Mouse (Mus musculus) left cerebral cortex, adult 11 months (tissue): ENCODE measurements around the gene Wdr66.
A peak's percentile ranks its signal among the peaks of the same experiment; 100 is the strongest.

ENCODE experiments used
- DNase-seq: peaks from one replicate; pipeline ENCODE4 v3.0.0; 2022; ENCODE audit warnings: low spot score

Gene Wdr66

DNA sequence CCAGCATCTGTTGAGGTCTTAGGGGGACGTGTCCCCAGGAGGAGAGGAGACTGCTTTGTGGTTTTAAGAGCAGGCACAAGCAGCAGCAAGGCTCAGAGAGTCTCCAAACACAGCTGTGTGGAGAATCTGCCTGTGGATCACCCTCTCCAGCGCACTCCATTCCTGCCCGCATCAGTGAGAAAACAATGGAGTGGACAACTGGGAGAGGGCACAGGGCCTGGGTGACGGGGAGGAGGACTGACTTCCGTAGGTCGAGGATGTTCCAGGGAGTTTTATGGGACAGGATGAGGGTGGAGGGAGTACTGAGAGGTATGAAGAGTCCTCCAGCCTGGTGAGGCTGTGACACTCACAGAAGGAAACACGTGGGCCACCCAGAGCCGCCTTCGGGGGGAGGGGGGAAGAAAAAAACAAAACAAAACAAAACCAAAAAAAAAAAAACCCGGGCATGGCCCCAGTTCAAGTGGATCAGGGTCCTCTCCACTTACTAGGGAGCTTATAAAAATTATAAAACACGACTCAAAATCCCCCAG, 62.0 kb downstream of the Wdr66 start:
- DNase-seq = no peak

DNA sequence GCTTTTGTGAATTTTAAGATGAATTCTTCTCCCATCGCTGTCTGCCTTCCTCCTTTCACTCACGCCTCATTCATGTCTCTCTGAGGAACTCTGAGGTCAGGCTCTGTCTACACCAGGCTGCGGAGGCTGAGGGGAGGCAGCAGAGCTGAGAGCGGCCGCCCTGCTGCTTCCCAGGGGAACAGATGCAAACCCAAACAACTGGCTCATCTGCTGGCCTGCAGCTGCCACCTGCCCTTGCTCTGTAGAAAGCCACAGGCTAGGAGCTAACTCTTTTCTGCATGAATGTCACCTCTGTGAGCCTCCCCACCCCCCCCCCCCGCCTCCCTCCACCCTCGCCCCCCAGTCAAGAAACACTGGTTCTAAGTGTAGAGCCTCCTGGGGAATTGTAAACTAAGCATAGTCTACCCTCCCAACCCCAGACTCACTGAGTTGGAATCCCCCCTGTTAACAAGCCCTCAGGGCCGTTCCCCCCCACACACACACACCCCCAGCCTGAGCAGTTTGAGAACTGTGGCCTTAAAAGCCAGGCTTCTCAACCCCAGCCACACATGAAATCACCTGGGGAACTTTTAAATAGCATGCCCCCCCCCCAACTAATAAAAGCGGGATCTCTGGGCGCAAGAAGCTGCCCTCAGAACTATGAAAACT, 63.4 kb downstream of the Wdr66 start:
- DNase-seq = no peak

DNA sequence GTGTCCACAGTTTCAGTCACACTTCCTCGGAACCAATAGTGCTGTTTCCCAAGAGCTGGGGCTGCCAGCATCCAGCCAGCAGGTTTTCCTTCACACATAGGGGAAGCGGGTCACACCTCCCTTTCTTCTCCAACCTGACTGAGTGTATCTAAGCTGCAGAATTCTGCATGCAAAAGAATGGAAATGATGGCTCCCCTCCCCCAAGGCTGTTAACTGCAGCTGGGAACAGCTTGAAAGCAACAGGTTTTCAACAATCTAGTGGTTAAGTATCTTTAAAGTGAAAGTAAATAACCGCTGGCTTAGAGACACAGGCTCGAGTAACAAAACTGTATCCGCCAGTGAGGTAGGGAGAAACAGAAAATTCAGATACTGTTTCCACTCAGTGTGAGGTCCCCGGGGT, 66.1 kb downstream of the Wdr66 start:
- no peak for DNase-seq

DNA sequence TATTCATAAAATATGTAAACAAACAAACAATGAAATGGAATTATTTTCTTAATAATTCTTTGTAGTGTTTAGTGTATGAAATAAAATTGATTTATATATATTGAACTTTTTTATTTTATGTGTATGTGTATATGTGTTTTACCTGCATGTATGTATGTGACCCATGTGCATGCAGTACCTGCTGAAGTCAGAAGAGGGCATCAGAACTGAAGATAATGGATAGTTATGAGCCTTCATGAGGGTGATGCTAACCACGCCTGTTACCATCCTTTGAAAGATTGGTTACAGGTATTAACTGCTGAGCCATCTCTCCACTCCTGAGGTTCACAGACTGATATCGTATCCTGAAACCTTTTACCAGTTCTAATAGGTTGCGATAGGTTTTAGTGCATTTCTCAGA, 68.2 kb downstream of the Wdr66 start:
- DNase-seq = no peak

DNA sequence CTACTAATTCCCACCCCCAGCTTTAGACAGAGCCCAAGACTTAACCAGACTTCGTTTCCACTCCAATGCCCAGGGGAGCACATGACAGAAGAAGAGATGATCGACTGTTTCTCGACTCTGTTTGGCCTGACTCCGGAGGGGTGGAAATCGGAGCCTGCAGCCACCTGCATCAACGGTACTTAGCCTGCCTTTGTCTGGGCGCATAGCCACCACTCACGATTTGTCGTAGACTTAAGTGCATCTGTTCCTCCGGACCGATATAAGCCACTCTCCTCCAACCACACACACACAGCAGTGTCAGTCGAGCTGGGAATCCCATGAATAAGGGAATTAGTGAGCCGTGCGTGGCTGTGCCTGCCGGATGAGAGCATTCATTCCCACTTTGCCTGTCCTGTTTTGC, 72.3 kb downstream of the Wdr66 start:
- DNase-seq = no peak

DNA sequence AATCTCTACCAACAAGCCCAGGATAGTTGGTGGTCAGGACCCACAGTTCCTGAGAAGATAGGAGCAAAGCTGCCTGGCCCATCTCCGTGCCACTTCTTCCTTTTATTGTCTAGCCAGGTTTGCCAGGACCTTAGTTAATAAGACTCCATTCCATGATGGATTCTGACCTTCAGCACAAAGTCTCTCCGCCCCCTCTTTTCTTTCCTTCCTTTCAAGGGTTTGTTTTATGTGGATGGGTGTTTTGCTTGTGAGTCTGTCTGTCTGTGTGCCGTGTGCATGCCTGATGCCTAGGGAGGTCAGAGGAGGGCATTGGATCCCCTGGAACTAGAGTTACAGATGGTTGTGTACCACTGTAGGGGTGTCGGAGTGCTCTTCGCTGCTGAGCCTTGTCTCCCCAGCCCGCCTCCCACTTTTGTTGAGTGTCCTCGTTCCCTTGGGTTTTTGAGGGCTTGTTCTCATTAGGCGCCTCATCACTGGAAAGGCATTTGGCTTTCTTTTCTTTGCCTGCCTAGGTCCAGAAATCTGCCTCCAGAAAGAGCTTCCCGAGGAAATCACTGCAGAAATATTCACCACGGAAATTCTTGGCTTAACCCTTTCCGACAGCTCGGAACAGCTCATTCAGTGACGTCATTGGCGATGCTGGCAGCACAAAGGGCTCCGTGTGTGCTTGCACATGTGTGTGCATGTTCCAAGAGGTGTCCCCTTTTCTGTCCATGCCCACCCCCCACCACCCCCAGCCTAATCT, 74.3 kb downstream of the Wdr66 start:
- no peak for DNase-seq

DNA sequence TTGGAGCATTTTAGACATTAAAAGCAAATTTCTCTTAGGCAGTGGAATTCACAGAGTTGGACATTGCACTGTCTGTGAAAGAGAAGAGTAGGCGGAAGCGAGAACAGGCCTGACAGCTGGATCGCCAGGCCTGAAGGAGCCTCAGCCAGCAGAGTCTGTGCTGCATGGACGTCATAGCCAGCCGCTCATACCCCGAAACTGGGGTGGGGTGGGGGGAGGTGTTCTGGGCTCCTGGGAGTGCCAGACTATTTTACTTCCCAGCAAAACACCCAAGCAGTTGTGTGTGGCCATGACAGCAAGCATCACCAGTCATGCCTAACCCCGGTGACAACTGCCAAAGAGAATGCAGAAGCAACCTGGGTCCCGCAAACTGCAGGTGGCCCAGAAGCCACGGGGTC, 74.8 kb downstream of the Wdr66 start:
- peak; percentile 26 for DNase-seq

DNA sequence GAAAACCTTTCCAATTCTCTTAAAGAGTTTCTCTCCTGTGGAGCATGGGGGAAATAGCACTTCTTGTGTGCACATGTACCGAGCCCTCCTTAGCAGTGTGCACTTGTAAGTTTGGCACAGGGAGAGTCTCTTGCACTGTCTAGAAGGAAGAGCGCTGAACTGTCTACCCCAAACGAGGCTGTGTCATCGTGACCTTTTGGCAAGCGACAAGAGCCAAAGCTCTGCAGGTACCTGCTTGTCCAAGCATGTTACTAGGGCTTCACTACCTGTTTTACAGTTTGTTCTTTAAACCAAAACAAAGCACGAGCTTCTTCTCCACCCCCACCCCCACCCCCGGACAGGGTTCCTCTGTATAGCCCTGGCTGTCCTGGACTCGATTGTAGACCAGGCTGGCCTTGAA, 75.8 kb downstream of the Wdr66 start:
- DNase-seq = no peak

DNA sequence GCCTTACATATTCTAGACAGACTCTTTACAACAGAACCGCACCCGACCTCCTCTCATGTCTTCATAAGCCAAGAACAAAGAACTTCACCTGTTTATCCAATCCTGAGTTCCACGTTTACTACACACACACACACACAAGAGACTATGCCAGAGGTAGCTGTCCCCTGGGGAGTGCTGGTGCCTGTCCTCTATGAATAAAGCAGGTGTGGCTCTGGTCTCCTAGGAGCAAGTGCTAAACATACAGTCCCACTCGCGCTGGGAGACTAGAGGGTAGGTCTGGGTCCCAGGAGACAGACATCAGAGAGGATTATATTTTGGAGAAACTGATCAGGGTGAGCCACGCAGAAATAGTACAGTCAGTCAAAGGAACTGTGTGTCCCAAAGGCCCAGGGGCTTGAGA, 81.7 kb downstream of the Wdr66 start:
- DNase-seq = no peak

DNA sequence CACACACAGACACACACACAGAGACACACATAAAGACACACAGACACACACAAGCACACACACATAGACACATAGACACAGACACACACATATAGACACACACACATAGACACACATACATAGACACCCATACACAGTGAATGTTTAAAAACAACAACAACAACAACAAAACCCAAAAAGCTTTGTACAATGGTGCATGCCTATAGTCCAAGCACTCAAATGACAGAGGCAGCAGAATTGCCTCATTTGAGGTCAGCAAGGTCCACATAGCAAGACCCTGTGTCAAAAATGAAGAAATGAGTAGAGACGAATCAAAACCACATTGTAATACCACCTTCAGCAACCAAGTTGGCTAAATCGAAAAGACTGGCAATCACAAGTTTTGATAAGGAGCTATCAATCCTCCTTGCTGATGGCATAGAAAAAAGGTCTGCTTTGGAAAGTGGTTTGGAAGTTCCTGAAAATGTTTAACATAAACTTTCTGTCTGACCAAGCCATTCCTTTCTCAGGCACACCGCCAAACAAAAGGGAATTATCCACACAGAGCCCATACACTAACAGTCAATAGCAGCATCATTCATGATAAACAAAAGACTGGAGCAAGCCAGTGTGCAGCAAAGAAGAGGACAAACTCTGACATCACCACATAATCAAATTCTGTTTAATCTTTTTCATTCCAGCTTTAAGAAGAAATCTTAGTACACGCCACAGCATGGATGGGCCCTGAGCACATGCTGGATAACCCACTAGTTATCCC, 84.5 kb downstream of the Wdr66 start:
- DNase-seq = no peak

DNA sequence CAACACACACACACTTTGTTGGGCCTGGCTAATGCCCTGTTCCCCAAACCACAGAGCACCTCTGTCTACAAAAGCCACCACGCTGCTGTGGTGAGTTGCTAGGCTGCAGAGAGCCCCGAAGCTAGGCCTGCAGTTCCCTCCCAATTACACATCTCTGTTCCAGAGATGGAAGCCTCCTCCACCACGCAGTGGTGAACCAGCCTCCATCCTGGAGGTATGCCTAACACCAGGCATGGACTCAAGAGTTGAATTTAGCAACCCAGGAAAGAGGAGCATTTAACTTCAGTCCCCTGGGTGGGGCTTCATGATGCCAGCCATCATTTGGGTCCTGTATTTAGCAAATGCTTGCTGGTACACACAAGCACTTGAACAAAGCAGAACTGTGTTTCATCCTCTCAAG, 86.6 kb downstream of the Wdr66 start:
- DNase-seq = no peak

DNA sequence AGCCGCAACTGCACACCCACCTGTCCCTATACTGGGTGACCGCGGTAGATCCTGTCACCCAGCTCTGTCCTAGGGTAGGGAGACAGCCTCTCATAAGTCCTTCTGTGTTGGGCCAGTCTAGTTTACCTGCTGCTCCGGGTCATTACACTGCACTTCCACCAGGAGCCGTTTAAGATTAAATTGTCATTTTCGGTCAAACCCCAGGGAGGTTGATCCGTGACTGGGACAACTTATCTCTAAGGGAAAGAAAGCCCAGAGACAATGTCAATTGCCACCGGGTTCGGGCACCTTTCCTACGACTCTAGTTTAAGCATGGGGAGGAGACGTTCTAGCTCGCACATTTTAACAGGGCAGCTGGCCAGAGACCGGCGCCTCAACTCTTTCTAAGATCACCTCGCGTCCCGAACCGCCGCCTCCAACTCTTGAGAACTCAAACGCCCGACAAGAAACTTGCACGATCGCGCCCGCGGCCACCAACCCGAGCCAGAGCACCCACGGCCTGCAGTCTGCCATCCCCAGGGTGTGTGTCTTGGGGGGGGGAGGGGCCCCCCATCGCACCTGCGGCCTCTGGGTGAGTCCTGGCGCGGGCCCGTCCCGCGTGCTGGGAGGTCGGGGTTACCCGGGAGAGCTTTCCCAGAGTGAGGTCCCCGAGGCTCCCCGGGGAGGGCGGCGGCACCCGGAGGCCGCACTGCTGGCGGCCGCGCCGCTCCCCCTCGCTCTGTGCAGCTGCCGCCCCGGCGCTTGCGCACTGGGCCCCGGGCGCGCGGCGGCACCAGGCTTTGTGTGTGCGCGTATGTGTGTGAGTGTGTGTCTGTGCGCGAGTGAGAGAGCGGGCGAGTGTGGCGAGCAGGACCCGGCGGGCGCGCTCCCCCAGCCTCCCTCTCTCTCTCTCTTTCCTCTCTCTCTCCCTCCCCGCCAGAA, 92.1 kb downstream of the Wdr66 start, which contains the start of gene Bcl7a:
Gene Bcl7a, plus strand, starts transcription at position 128 of the 921 bp plus-strand sequence.
- DNase-seq = peak; percentile 93

DNA sequence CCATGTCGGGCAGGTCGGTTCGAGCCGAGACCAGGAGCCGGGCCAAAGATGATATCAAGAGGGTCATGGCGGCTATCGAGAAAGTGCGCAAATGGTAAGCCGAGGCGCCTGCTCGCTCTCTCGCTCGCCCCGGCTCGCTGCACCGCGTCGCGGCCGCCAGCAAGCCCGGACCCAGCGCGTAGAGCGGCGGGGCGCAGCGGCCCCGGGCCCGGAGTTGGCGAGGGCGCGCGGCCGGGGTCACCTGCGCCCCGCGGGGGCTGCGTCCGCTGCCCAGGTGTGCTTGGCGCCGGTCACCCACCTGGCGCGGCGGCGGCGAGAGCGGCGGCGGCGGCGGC, 92.7 kb downstream of the Wdr66 start:
- no peak for DNase-seq

DNA sequence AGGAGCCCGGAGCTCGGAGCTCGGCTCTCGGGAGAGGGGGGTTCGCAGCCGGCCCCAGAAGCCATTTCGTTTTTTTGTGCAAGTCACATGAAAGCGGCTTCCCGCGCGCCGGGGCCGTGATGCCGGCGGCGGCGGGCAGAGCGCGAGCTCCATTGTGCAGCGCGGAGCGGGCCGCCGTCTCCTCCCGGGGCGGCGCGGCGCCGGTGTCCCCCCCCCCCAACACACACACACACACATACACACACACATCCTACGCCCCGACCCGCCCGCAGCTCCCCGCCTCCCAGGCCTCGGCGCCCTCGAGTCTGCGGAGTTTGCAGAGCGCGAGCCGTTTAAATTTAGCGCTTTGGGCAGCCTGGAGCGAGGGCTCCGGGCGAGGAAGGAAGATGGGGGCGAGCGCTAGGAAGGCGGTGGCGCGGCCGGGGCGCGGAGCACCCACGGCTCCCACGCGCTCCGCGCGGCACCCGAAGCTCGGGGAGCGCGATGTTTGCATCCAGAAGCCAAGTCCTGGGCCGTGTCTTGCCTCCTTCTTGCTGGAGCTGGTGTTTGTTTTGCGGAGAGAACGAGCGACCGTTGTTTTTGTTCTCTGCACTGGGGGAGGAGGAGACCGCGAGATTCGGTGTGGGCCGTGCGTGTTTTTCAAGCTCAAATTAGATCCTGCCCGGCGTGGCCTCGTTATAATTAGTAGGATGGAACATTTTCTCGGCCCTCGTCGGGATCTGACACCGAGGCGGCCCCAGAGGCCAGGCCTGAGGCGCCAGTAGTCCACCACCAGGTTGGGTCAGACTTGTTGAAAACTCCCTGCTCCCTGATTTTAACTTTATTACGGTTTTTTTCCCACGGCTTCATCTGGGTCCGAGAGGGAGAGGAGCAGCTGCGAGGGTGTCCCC, 93.3 kb downstream of the Wdr66 start:
- DNase-seq = no peak

DNA sequence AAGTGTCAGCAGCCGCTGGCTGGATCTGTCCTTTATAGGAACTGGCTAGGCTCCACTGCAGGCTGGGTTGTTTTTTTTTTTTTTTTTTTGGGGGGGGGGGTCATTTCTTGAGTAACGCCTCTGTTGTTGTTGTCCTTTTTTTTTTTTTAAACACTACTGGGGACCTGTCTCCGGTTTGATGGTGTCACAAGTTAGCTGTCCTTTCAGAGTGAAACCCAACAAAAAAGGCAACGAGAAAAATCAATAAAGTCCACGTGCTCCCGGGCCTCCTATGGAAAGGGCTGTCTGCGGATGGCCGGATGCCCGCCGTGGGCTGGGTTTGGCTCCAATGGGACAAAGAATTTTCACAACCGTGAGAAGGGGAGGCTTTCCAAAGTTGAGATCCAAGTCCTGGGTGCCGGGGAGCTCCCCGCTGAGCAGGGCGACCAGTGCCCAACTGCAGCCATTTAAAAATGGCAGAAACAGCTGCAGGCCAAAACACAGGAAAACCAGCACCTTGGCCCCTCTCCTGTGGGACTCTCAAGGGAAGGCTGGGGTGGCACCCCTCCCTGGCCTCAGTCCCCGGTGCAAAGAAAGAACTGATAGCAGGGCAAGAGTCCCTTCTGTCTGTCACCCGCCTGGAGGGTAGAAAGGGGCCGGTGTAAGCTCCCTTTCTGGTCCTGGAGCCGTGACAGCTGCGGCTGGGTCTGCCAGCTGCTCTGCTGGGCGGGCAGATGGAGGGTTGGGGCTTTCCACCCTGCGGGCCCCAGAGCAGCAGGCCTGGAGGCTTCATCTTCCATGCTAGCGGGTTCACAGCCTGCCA, 94.2 kb downstream of the Wdr66 start:
- no peak for DNase-seq

DNA sequence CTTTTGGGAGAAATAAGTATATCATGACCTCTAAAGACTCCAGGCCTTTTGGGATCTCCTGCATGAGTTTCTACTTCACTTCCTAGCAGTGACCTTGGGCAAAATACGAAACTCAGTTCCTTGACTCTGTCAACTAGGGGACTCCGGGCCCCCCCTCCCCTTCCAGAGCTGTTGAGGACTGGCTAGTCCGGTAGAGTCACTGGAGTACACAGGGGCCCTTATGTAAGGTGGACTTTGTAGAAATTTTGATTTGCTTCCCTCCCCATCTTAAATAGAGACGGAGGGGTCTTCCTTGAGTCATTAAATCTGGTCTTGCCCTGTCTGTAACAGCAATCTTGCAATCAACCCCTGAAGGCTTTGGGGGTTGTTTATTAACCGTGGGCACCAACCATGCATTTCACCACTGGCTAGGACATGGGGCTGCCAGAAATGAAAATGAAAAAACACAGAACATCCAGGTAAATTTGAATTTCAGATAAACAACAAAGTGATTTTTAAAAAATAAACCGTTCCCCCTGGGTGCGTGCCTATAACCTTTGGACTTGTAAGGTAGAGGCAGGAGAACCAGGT, 94.9 kb downstream of the Wdr66 start:
- DNase-seq = no peak

DNA sequence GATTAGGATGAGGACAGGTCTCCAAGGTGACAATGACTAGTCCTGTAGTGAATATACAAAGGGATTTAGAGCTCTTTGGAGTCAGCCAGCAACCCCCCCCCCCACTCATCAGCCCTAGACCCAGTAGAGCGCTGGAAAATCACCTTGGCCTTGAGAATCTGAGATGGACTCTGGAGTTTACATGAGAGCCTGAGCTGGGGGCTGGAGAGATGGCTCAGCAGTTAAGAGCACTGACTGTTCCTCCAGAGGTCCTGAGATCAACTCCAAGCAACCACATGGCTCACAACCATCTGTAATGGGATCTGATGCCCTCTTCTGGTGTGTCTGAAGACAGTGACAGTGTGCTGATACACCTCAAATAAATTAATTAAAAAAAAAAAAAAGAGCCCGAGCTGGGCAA, 96.1 kb downstream of the Wdr66 start:
- no peak for DNase-seq

DNA sequence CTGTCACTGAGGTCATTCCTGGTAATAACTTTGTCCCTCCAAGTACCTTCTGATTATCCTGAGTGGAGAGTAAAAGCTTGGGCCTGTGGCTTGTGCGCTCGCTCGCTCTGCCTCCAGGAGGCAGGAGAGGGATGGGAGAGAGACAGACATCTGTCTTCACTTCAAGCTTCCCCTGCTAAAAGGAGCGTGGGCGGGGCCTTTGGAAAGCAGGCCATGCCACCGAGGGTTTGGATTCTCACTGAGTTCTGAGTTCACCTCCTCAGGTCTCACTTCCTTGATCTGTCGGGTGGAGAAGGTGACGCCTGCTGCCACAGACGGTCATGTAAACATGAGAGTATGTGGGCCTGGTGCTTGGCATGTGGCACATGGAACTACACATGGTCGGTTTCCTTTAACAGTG, 98.5 kb downstream of the Wdr66 start:
- no peak for DNase-seq

DNA sequence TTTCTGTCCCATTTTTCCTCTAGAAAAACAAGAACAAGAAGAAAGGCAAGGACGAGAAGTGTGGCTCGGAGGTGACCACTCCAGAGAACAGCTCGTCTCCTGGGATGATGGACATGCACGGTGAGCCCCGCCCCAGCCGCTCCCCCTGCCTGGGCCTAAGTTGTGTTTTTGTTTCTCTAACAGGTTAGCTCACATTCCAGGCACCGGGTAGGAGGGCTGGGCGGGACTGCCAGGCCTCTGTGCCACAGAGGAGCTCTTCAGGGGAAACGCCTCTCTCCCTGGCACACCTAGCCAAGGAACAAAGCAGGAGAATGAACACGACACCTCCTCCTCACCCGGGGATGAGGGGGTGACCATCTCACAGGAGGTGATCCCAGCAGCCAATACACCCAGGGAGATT, 104.0 kb downstream of the Wdr66 start:
- DNase-seq = no peak

DNA sequence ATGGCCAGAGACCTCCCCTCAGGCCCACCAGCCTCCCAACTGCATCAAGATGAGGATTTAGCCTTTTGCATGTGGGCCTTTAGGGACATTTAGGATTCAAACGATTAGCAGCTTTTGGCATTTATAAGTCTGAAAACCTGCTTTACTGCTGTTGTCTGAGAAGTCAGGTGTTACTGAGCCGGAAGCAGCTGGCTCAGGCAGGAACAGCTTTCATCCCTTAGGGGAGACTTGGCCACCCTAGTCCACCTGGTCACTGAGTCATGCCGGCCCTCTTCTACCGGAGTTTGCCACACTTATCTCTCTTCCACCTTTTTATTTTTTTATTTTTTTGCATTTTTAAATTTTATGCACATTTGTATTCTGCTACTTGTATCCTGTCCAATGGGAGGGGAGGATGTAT, 105.4 kb downstream of the Wdr66 start:
- no peak for DNase-seq
